Mouse (Mus musculus): ENCODE data around the gene Itgb4. TPM values are rescaled to one million over a fixed set of nuclear protein-coding genes. Genes with fewer than 3 reads are reported as not detected.

The Itgb4 gene
- total and polyA plus RNA-seq, 2 experiments from 2014 or later = 1.0 to 2.2 TPM

GRCm38 (mm10) chr11:116024356-116024808 lies 49.9 kb downstream of the Itgb4 start:
- Histone ChIP-seq H3K4me2 (ENCODE audit: low read depth, low read length, poor library complexity, severe bottlenecking) (no peak overlapping the region; the same call in 1 of the 2 replicates), H3K9ac (replicated peaks; ENCODE audit: low read length, poor library complexity, severe bottlenecking) (peak overlapping the region; percentile 100), H3K36me3 (ENCODE audit: insufficient read depth, low read length) (peaks cover 3% of the 10 kb centered on the region; the same call in 1 of the 2 replicates), H3K4me3 (ENCODE audit: low read depth, low read length) (peak overlapping the region; percentile 95), H3K9me3 (ENCODE audit: low read length) (no peaks in the 10 kb centered on the region), H3K4me1 (ENCODE audit: insufficient read depth, low read length) (0 out of 2 replicates have a peak, but pooled peaks cover 4% of the 10 kb centered on the region), H3K27me3 (ENCODE audit: insufficient read depth, low read length) (no peaks in the 10 kb centered on the region), H3K27ac (ENCODE audit: low read depth, low read length) (peak overlapping the region; percentile 99)
- under 1% methylated on average over 37 of the region's 37 CpGs for WGBS
- ATAC-seq (ENCODE audit: low FRiP score) = peak; percentile 93
- DNase-seq (ENCODE audit: low spot score) = peak; percentile 100
- no peak for TF ChIP-seq CTCF (IDR thresholded peaks at IDR 0.05)

- Histone ChIP-seq H3K36me3 (ENCODE audit: insufficient read depth, low read length) (peaks cover 3% of the 10 kb centered on the region; the same call in 1 of the 2 replicates), H3K9ac (replicated peaks; ENCODE audit: low read length, poor library complexity, severe bottlenecking) (no peak overlapping the region), H3K27ac (ENCODE audit: low read depth, low read length) (peak overlapping the region; percentile 77), H3K27me3 (ENCODE audit: insufficient read depth, low read length) (no peaks in the 10 kb centered on the region), H3K4me3 (ENCODE audit: low read depth, low read length) (no peak overlapping the region), H3K4me1 (ENCODE audit: insufficient read depth, low read length) (0 out of 2 replicates have a peak, but pooled peaks cover 4% of the 10 kb centered on the region), H3K4me2 (ENCODE audit: low read depth, low read length, poor library complexity, severe bottlenecking) (no peak overlapping the region), H3K9me3 (ENCODE audit: low read length) (no peaks in the 10 kb centered on the region)
- TF ChIP-seq CTCF (IDR thresholded peaks at IDR 0.05) = no peak
- no peak for ATAC-seq (ENCODE audit: low FRiP score)
- no peak for DNase-seq (ENCODE audit: low spot score)
- 91% methylated on average over 3 of the region's 3 CpGs for WGBS
Observed at GRCm38 (mm10) chr11:116025056-116025845, 50.7 kb downstream of the Itgb4 start.

- no peaks in the 10 kb centered on the region for H3K27me3 ChIP-seq (ENCODE audit: insufficient read depth, low read length)
- no peak within 1 kb of the TSS for H3K4me3 ChIP-seq (ENCODE audit: low read depth, low read length)
- no peak within 1 kb of the TSS for H3K27ac ChIP-seq (ENCODE audit: low read depth, low read length)
- ATAC-seq (ENCODE audit: low FRiP score) (no peak), DNase-seq (ENCODE audit: low spot score) (no peak)
- 80% methylated on average over 4 of the region's 4 CpGs for WGBS
- H3K9me3 ChIP-seq (ENCODE audit: low read length) = no peaks in the 10 kb centered on the region
- H3K4me1 ChIP-seq (ENCODE audit: insufficient read depth, low read length) = peaks cover 8% of the 10 kb centered on the region; the same call in 1 of the 2 replicates
- no peak within 1 kb of the TSS for H3K9ac ChIP-seq (replicated peaks; ENCODE audit: low read length, poor library complexity, severe bottlenecking)
- no peak for TF ChIP-seq CTCF (IDR thresholded peaks at IDR 0.05)
- no peaks in the 10 kb centered on the region for H3K36me3 ChIP-seq (ENCODE audit: insufficient read depth, low read length)
- H3K4me2 ChIP-seq (ENCODE audit: low read depth, low read length, poor library complexity, severe bottlenecking) = no peak within 1 kb of the TSS
Observed at GRCm38 (mm10) chr11:116027756-116028155, 53.2 kb downstream of the Itgb4 start, which contains the start of gene H3f3b. Gene H3f3b, minus strand, starts transcription at chr11:116027962.

- Histone ChIP-seq H3K4me1 (ENCODE audit: insufficient read depth, low read length) (peaks cover 8% of the 10 kb centered on the region; the same call in 1 of the 2 replicates), H3K4me2 (ENCODE audit: low read depth, low read length, poor library complexity, severe bottlenecking) (no peak overlapping the region), H3K27me3 (ENCODE audit: insufficient read depth, low read length) (no peaks in the 10 kb centered on the region), H3K4me3 (ENCODE audit: low read depth, low read length) (no peak overlapping the region), H3K9ac (replicated peaks; ENCODE audit: low read length, poor library complexity, severe bottlenecking) (no peak overlapping the region), H3K36me3 (ENCODE audit: insufficient read depth, low read length) (no peaks in the 10 kb centered on the region), H3K9me3 (ENCODE audit: low read length) (no peaks in the 10 kb centered on the region), H3K27ac (ENCODE audit: low read depth, low read length) (no peak overlapping the region)
- ATAC-seq (ENCODE audit: low FRiP score) = no peak
- 78% methylated on average over 9 of the region's 9 CpGs for WGBS
- TF ChIP-seq CTCF (IDR thresholded peaks at IDR 0.05) = no peak
- no peak for DNase-seq (ENCODE audit: low spot score)
Observed at GRCm38 (mm10) chr11:116028177-116028865, 53.8 kb downstream of the Itgb4 start.

GRCm38 (mm10) chr11:116029086-116029865 lies 54.8 kb downstream of the Itgb4 start:
- ATAC-seq (ENCODE audit: low FRiP score) (no peak), DNase-seq (ENCODE audit: low spot score) (no peak)
- no peaks in the 10 kb centered on the region for H3K27me3 ChIP-seq (ENCODE audit: insufficient read depth, low read length)
- H3K27ac ChIP-seq (ENCODE audit: low read depth, low read length) = peak overlapping the region; percentile 94
- H3K4me1 ChIP-seq (ENCODE audit: insufficient read depth, low read length) = peaks cover 8% of the 10 kb centered on the region; the same call in 1 of the 2 replicates
- 83% methylated on average over 6 of the region's 6 CpGs for WGBS
- H3K36me3 ChIP-seq (ENCODE audit: insufficient read depth, low read length) = no peaks in the 10 kb centered on the region
- peak overlapping the region; percentile 48 for H3K4me2 ChIP-seq (ENCODE audit: low read depth, low read length, poor library complexity, severe bottlenecking)
- H3K9me3 ChIP-seq (ENCODE audit: low read length) = no peaks in the 10 kb centered on the region
- peak overlapping the region; percentile 44 for H3K4me3 ChIP-seq (ENCODE audit: low read depth, low read length)
- TF ChIP-seq CTCF (IDR thresholded peaks at IDR 0.05) = no peak
- H3K9ac ChIP-seq (replicated peaks; ENCODE audit: low read length, poor library complexity, severe bottlenecking) = peak overlapping the region; percentile 19

Data from midbrain, postnatal 0 days (tissue).